Mouse (Mus musculus) megakaryocyte, adult 5-6 weeks (primary cell): ENCODE measurements around the gene Ezh1. TPM values are rescaled to one million over a fixed set of nuclear protein-coding genes. Genes with fewer than 3 reads are reported as not detected.

Experiments
- ATAC-seq: 2 replicates; pipeline ENCODE4 v1.8.0; 2016; ENCODE audit warnings: mild to moderate bottlenecking, inconsistent platforms; ENCODE audit not compliant: poor library complexity, severe bottlenecking
- total RNA-seq, 2 experiments: library from RNA; stranded (forward) in 1 of 2; stranded (reverse) in 1 of 2; fragments of 153-499, 151-499 nt in 1 of 2; fragments of 221-1000, 200-1000 nt in 1 of 2; gene quantifications; 2 replicates each; pipeline versions ENCODE4 v1.2.3 to v1.2.4; 2015 to 2017

The Ezh1 gene
- 20.0 and 20.8 TPM in 2 replicates for total RNA-seq (2015)
- total RNA-seq (2017), result 20.0 and 20.1 TPM in 2 replicates

DNA sequence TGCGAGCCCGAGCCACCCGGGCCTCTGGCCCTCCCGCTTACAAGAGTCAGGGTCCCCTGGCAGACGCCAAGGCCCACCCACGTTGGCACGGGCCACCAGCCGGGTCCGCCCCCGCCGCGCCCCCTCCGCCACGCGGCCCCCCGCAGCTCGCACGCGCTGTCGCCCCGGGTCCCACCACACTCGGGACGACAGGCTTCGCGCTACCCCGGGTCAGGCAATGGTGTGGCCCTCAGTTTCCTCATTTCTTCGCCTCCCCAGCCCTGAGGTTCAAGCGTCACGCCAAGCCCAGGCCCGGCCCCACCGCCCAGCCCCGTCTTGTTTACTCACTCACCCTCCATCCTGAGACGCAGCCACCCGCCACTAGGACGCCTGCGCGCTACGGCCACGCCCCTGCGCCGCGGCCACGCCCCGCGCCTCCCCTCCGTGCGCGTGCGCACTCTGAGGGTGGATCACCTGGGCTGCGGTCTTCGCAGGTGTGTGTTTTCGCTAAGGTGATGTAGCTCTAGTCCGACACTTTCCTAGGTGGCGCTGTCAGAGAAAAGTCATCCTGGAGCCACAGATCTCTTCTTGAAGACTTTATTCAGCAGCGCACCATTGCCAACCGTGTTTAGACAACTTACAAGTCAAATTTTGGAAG lies at the start of gene Ezh1:
Gene Ezh1, minus strand, starts transcription at position 399 of the 637 bp plus-strand sequence.
- peak; percentile 99 for ATAC-seq

DNA sequence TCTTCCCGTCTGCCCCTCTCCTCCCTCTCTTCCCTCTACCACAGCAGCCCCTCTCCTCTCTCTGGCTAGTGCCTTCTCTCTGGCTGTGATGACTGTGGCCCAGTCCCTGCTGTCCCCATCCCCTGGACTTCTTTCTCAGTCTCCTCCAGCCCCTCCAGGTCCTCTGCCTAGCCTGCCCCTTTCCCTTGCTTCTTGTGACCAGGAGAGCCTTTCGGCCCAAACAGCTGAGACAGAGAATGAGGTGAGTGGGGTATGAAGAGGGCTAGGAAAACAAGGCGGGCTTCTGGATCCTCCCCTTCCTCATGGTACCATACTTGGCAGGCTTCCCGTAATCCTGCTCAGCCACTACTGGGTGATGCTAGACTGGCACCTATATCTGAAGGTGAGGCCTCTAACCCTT lies 49.0 kb upstream of the Ezh1 start:
- ATAC-seq, result no peak

GRCm38 (mm10) chr11:101272446-101272845 lies 46.2 kb upstream of the Ezh1 start:
- ATAC-seq, result no peak

GRCm38 (mm10) chr11:101269577-101270116 lies 43.4 kb upstream of the Ezh1 start:
- no peak for ATAC-seq

GRCm38 (mm10) chr11:101265906-101266305 lies 39.6 kb upstream of the Ezh1 start:
- ATAC-seq, result no peak

GRCm38 (mm10) chr11:101264954-101265471 lies 38.8 kb upstream of the Ezh1 start:
- ATAC-seq, result no peak

GRCm38 (mm10) chr11:101263989-101264280 lies 37.7 kb upstream of the Ezh1 start:
- no peak for ATAC-seq

- no peak for ATAC-seq
Measured at GRCm38 (mm10) chr11:101263138-101263988, 37.1 kb upstream of the Ezh1 start.

DNA sequence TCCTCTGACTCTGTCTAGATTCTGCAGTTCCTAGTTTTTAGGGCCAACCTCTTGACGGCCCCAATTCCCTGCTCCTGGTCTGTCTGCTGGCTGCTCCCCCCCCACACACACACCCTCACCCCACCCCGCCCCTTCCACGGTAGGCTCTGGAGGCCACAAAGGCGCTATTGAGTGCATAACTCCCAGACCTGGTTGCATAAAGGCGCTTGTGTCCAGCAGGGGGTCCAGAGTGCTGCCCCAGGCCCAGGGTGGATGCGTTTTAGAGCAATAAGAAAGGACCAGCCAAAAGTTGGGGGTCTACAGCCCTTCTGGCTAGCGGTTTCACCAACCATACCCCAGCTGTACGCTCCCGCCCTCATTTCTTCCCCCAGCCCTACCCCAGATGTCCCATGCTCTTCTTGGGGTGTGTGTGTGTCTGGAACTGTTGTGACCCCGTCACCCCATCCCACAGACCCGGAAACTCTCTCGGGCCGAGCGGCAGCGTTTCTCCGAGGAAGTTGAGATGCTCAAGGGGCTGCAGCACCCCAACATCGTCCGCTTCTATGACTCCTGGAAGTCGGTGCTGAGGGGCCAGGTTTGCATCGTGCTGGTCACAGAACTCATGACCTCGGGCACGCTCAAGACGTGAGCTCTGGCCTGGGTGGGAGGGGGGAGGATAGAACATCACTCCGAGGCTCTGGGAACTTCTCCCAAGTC lies 36.2 kb upstream of the Ezh1 start:
- no peak for ATAC-seq

DNA sequence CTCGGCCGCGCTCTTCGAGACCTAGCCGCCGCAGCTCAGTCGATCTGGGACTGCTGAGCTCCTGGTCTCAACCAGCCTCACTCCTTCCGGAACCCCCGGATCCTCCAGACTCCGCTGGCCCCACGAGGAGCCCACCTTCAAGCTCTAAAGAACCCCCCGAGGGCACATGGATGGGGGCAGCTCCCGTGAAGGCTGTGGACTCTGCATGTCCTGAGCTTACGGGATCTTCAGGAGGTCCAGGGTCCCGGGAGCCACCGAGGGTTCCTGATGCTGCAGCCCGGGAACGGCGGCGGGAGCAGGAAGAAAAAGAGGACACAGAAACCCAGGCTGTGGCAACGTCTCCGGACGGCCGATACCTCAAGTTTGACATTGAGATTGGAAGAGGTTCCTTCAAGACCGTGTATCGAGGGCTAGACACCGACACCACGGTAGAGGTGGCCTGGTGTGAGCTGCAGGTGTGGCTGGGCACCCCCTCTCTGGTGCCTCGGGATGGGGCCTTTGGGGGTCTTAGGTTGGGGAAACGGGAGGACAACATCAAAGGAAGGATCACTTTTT lies 34.6 kb upstream of the Ezh1 start:
- ATAC-seq, result peak; percentile 11; the same call in 1 of the 2 replicates

GRCm38 (mm10) chr11:101259948-101260825 lies 33.9 kb upstream of the Ezh1 start, which contains the start of gene Wnk4:
TSS of gene Wnk4 (plus strand) at chr11:101260567.
- peak; percentile 37 for ATAC-seq

DNA sequence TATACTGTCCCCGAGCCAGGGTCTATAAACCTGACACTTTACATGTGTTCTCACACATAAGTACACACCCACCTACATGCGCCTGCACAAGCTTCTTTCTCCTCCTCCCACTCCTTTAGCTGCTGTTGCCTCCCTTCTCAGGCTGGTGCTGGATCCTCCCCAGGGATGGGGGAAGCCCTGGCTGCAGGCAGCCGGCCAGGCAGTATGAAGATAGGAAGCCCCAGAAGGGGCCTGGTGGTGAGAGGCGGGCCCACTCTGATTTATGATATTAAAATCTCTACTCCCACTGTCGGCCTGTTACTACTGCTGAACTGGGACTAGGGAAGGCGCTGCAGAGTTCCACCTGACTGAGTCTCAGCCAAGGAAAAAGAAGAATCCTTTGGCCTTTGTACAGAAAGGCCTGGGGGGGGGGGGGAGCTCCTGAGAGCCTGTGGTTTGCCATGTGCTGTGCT lies 33.0 kb upstream of the Ezh1 start:
- ATAC-seq, result no peak

- no peak for ATAC-seq
Measured at GRCm38 (mm10) chr11:101255826-101256775, 29.8 kb upstream of the Ezh1 start.

GRCm38 (mm10) chr11:101253613-101254389 lies 27.5 kb upstream of the Ezh1 start, which contains the start of gene Vps25:
TSS of gene Vps25 (plus strand) at chr11:101253707.
- peak; percentile 99 for ATAC-seq

GRCm38 (mm10) chr11:101252941-101253340 lies 26.7 kb upstream of the Ezh1 start:
- ATAC-seq, result no peak

GRCm38 (mm10) chr11:101251031-101251430 lies 24.8 kb upstream of the Ezh1 start:
- no peak for ATAC-seq

GRCm38 (mm10) chr11:101248258-101248994 lies 22.2 kb upstream of the Ezh1 start:
- peak; percentile 56 for ATAC-seq
